Mouse (Mus musculus): ENCODE results near the gene Npff. TPM values are rescaled to one million over a fixed set of nuclear protein-coding genes. Genes with fewer than 3 reads are reported as not detected.

Npff gene
- polyA plus RNA-seq, 1 experiment from 2014 or later = 3.6 TPM

DNA sequence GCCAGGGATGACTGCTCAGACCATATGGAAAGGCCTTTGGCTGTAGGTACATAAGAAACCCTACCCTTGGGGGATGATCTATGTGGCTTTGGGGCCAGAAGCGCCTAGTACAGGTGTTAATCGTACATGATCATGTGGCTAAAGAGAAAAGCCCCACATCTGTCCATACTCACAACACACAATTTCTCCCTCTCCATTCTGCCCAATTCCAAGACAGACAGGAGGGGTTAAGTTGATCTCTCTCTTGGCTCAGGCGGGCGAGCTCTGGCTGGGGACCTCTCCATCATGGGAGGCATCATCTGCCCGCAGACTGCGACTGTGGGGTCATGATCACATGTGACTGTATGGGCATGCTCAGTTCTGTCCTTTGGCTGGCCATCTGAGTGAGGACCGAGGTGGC is 9.2 kb upstream of the Npff start:
- no peaks in the 10 kb centered on the region for H3K27me3 ChIP-seq
- H3K4me2 ChIP-seq (replicated peaks) = no peak overlapping the region
- H3K4me3 ChIP-seq = no peak overlapping the region
- 95% methylated on average over 7 of the region's 7 CpGs for WGBS
- H3K36me3 ChIP-seq = peaks cover 62% of the 10 kb centered on the region
- H3K9me3 ChIP-seq (replicated peaks) = no peaks in the 10 kb centered on the region
- no peaks in the 10 kb centered on the region for H3K4me1 ChIP-seq
- ATAC-seq (ENCODE audit: low FRiP score) = no peak
- H3K9ac ChIP-seq = no peak overlapping the region
- no peak overlapping the region for H3K27ac ChIP-seq

DNA sequence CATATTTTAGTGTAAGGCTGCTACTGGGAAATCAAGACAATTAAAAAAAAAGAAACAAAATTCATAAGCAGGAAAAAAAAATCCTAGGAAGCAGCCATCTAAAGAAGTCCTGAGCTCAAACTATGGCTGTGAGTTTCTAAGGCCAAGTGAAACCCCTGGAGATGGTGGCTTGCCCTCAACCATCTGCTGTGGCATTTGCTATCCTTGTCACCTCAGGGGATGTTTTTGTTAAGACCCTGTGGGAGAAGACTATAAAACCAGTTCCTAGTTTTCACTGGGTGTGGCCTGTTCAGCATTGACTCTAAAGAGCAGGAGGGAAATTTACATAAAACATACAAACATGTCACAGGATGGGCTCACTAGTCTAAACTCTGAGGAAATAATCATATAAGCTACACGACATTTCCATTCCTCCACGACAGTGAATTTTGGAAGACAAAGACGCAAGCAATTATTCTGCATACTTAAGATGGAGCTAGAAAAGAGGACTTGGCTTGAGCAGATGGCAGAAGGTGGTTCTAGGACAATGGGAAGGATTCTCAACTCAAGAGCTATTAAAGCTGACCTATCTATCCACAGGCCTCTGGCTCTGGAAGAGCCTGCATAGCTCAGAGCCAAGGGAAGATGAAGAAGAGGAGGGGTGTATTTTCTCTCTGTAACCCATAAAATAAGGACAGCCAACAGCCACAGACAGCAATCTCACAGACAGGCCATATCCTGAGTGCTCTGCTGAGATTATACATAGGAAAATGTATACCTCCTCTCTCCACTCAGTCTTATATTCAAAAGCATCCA is 7.6 kb upstream of the Npff start:
- H3K4me2 ChIP-seq (replicated peaks) = no peak overlapping the region
- H3K9me3 ChIP-seq (replicated peaks) = no peaks in the 10 kb centered on the region
- WGBS = 88% methylated on average over 3 of the region's 3 CpGs
- no peaks in the 10 kb centered on the region for H3K27me3 ChIP-seq
- no peak for ATAC-seq (ENCODE audit: low FRiP score)
- H3K4me1 ChIP-seq = no peaks in the 10 kb centered on the region
- no peak overlapping the region for H3K27ac ChIP-seq
- no peak overlapping the region for H3K4me3 ChIP-seq
- H3K36me3 ChIP-seq = peaks cover 66% of the 10 kb centered on the region
- H3K9ac ChIP-seq = no peak overlapping the region

GRCm38 (mm10) chr15:102531586-102531985 is 6.8 kb upstream of the Npff start:
- no peaks in the 10 kb centered on the region for H3K4me1 ChIP-seq
- H3K4me3 ChIP-seq = no peak overlapping the region
- no peak for ATAC-seq (ENCODE audit: low FRiP score)
- H3K9ac ChIP-seq = no peak overlapping the region
- 87% methylated on average over 4 of the region's 4 CpGs for WGBS
- no peaks in the 10 kb centered on the region for H3K9me3 ChIP-seq (replicated peaks)
- peaks cover 61% of the 10 kb centered on the region for H3K36me3 ChIP-seq
- no peak overlapping the region for H3K4me2 ChIP-seq (replicated peaks)
- H3K27ac ChIP-seq = no peak overlapping the region
- no peaks in the 10 kb centered on the region for H3K27me3 ChIP-seq

DNA sequence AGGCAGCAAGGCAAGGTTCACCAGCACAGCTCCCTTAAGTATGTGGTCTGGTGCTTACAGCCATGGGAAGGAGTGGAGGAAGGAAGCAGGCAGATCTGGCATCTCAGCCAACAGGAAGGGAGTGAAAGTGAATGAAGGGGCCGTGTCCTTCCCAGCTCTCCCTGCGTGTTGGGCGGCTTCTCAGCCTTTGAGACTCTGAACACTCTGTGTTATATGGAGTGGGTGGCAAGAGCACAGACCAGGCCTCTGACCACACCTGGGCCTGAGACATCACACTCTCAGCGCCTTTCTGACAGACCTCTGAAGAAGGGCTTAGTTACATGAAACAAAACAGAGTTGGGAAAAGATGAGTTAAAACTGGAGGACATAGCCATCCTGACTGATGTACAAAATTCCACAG is 5.8 kb upstream of the Npff start:
- Histone ChIP-seq H3K4me3 (no peak overlapping the region), H3K27me3 (no peaks in the 10 kb centered on the region), H3K9ac (no peak overlapping the region), H3K27ac (no peak overlapping the region), H3K4me2 (replicated peaks) (no peak overlapping the region), H3K4me1 (no peaks in the 10 kb centered on the region), H3K36me3 (peaks cover 53% of the 10 kb centered on the region), H3K9me3 (replicated peaks) (no peaks in the 10 kb centered on the region)
- no peak for ATAC-seq (ENCODE audit: low FRiP score)
- 81% methylated on average over 4 of the region's 4 CpGs for WGBS

- Histone ChIP-seq H3K4me2 (replicated peaks) (no peak overlapping the region), H3K4me1 (no peaks in the 10 kb centered on the region), H3K9me3 (replicated peaks) (no peaks in the 10 kb centered on the region), H3K36me3 (peaks cover 52% of the 10 kb centered on the region), H3K9ac (no peak overlapping the region), H3K27ac (no peak overlapping the region), H3K27me3 (no peaks in the 10 kb centered on the region), H3K4me3 (no peak overlapping the region)
- no peak for ATAC-seq (ENCODE audit: low FRiP score)
- WGBS = 100% methylated on average over 1 of the region's 1 CpGs
These were observed 3.7 kb upstream of the Npff start for GRCm38 (mm10) chr15:102528396-102528795.

DNA sequence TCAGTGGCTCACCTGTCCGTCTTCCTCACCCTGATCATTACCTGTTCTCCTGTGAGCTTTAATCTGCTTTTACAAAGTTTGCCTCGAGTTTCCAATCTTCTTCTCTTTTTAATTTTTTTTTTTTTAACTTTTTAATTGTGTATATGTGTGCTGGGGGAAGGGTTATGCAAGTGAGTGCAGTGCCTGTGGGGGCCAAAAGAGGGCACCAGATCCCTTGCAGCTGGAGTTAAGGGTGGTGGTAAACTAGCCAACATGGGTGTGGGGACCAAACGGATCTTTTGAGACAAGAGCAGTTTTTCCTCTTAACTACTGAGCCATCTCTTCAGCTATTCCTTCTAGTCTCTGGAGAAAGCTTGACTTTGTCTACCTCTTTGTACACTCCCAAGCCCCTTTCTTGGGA is 3.2 kb upstream of the Npff start:
- Histone ChIP-seq H3K9ac (no peak overlapping the region), H3K9me3 (replicated peaks) (no peaks in the 10 kb centered on the region), H3K27ac (no peak overlapping the region), H3K4me2 (replicated peaks) (no peak overlapping the region), H3K36me3 (peaks cover 48% of the 10 kb centered on the region), H3K4me3 (no peak overlapping the region), H3K27me3 (no peaks in the 10 kb centered on the region), H3K4me1 (no peaks in the 10 kb centered on the region)
- 80% methylated on average over 3 of the region's 3 CpGs for WGBS
- ATAC-seq (ENCODE audit: low FRiP score) = no peak

GRCm38 (mm10) chr15:102526111-102527002 is 1.6 kb upstream of the Npff start:
- ATAC-seq (ENCODE audit: low FRiP score) = no peak
- Histone ChIP-seq H3K4me1 (no peaks in the 10 kb centered on the region), H3K4me2 (replicated peaks) (no peak overlapping the region), H3K9me3 (replicated peaks) (no peaks in the 10 kb centered on the region), H3K27me3 (no peaks in the 10 kb centered on the region), H3K4me3 (no peak overlapping the region), H3K9ac (no peak overlapping the region), H3K36me3 (peaks cover 55% of the 10 kb centered on the region), H3K27ac (no peak overlapping the region)
- 93% methylated on average over 6 of the region's 6 CpGs for WGBS

DNA sequence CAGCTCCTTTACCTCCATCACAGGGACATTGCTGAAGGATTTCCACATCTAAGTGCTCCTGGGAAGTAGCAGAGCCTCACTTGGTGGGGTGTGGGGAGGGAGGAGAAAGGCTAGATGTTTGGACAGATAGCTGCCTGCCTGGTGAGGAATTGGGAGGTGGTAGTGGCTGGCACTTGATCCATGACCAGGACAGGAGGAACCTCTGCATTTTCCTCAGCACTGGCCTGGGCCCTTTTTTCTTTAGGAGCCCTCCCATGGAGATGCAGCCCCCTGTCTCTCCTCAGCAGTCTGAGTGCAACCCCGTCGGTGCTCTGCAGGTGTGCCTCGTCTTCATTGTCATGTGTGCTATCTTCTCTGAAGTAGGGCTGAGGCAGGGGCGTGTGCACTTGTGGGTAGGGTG is 3.3 kb downstream of the Npff start:
- peaks cover 27% of the 10 kb centered on the region for H3K36me3 ChIP-seq
- WGBS = 77% methylated on average over 4 of the region's 4 CpGs
- no peak overlapping the region for H3K9ac ChIP-seq
- no peak overlapping the region for H3K4me3 ChIP-seq
- no peaks in the 10 kb centered on the region for H3K27me3 ChIP-seq
- H3K9me3 ChIP-seq (replicated peaks) = no peaks in the 10 kb centered on the region
- ATAC-seq (ENCODE audit: low FRiP score) = no peak
- H3K4me1 ChIP-seq = peaks cover 17% of the 10 kb centered on the region
- H3K27ac ChIP-seq = no peak overlapping the region
- no peak overlapping the region for H3K4me2 ChIP-seq (replicated peaks)

- H3K36me3 ChIP-seq = peaks cover 27% of the 10 kb centered on the region
- no peaks in the 10 kb centered on the region for H3K27me3 ChIP-seq
- H3K4me3 ChIP-seq = no peak overlapping the region
- no peak overlapping the region for H3K4me2 ChIP-seq (replicated peaks)
- H3K9me3 ChIP-seq (replicated peaks) = no peaks in the 10 kb centered on the region
- no peak overlapping the region for H3K9ac ChIP-seq
- H3K4me1 ChIP-seq = peaks cover 26% of the 10 kb centered on the region
- WGBS = 92% methylated on average over 4 of the region's 4 CpGs
- H3K27ac ChIP-seq = no peak overlapping the region
- no peak for ATAC-seq (ENCODE audit: low FRiP score)
These were observed 4.3 kb downstream of the Npff start for GRCm38 (mm10) chr15:102520416-102520815.

DNA sequence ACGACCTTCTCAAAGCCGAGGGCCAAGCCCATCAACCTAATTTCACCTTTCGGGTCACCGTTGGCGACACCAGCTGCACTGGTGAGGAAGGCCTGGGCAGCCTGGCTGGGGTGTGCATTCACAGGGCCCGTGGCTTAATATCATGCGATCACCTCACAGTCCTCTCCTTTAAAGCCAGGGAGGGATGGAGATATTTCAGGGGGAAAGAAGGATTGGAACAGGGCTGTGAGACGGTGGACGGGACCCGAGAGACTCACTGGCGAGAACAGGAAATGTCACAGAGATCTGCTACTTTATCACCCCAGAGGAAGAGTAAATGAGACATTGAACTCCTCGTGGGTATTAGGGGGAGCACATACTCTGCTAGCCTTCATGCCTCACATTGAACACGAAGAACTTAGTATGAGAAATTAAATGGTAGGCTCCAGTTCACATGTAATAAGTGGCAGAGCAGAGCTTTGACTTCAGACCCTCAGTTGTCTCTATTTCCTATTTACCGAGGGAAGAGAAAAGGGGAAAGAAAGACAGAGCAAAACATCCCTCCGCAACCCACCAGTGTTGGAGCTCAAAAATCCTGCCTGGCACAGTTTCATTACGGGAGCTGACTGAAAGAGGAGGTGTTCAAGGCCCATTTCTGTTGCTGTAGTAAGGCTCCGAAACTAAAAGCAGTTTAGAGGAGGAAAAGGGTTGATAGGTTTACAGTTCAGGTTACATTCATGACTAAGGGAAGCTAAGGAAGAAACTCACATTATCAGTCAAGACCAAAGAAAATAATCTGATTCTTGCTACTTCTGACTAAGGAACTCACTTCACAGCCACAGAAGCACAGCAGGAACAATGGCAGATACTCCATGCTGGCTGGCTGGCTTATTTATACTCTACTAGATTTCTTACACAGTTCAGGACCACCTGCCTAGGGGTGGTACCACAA is 5.3 kb downstream of the Npff start:
- ATAC-seq (ENCODE audit: low FRiP score) = no peak
- H3K9ac ChIP-seq = peak overlapping the region; percentile 79
- H3K4me3 ChIP-seq = peak overlapping the region; percentile 55
- no peak overlapping the region for H3K27ac ChIP-seq
- H3K4me1 ChIP-seq = peaks cover 35% of the 10 kb centered on the region
- H3K36me3 ChIP-seq = peaks cover 26% of the 10 kb centered on the region
- no peaks in the 10 kb centered on the region for H3K27me3 ChIP-seq
- H3K9me3 ChIP-seq (replicated peaks) = no peaks in the 10 kb centered on the region
- peak overlapping the region; percentile 82 for H3K4me2 ChIP-seq (replicated peaks)
- WGBS = 71% methylated on average over 17 of the region's 17 CpGs

- Histone ChIP-seq H3K4me3 (peak overlapping the region; percentile 55), H3K4me1 (peaks cover 39% of the 10 kb centered on the region), H3K36me3 (peaks cover 19% of the 10 kb centered on the region), H3K27ac (peak overlapping the region; percentile 99), H3K9ac (peak overlapping the region; percentile 79), H3K9me3 (replicated peaks) (no peaks in the 10 kb centered on the region), H3K27me3 (no peaks in the 10 kb centered on the region), H3K4me2 (replicated peaks) (peak overlapping the region; percentile 82)
- 17% methylated on average over 9 of the region's 9 CpGs for WGBS
- no peak; the same call in 1 of the 2 replicates for ATAC-seq (ENCODE audit: low FRiP score)
These were observed 5.9 kb downstream of the Npff start for GRCm38 (mm10) chr15:102518859-102519201.

Data from hindbrain, embryonic 12.5 days (tissue).